Mouse (Mus musculus) midbrain, embryonic 14.5 days (tissue): ENCODE data around the gene Smarca1. TPM values are rescaled to one million over a fixed set of nuclear protein-coding genes. Genes with fewer than 3 reads are reported as not detected.

Source experiments
- ATAC-seq: fragments of 200-750 bp; cut with Nextera tagmentation; 2 replicates; pipeline ENCODE4 v1.8.0; 2017; ENCODE audit warnings: moderate number of reproducible peaks, moderate library complexity; ENCODE audit not compliant: low FRiP score, low TSS enrichment
- DNase-seq: peaks from one replicate; pipeline ENCODE4 v3.0.0-alpha.2; 2015
- H3K27ac ChIP-seq: fragments of 300-500 bp; sonication (generic); replicated peaks from 2 replicates; pipeline ENCODE4 v1.5.1; 2014; ENCODE audit warnings: mild to moderate bottlenecking, low read depth, low read length, moderate library complexity
- H3K27me3 ChIP-seq: fragments of 300-500 bp; sonication (generic); 2 replicates; pipeline ENCODE4 v1.6.1; 2014; ENCODE audit warnings: low read length, control low read depth, mixed read lengths; ENCODE audit not compliant: control insufficient read depth, insufficient read depth
- H3K36me3 ChIP-seq: fragments of 300-500 bp; sonication (generic); 2 replicates; pipeline ENCODE4 v1.6.1; 2014; ENCODE audit warnings: low read length, control low read depth; ENCODE audit not compliant: control insufficient read depth, insufficient read depth
- H3K4me1 ChIP-seq: fragments of 300-500 bp; sonication (generic); 2 replicates; pipeline ENCODE4 v1.6.1; 2014; ENCODE audit warnings: mild to moderate bottlenecking, antibody characterized with exemption, low read length, control low read depth; ENCODE audit not compliant: control insufficient read depth, insufficient read depth
- H3K4me2 ChIP-seq: fragments of 300-500 bp; sonication (generic); 2 replicates; pipeline ENCODE4 v1.6.1; 2014; ENCODE audit warnings: mild to moderate bottlenecking, low read length, moderate library complexity
- H3K4me3 ChIP-seq: fragments of 300-500 bp; sonication (generic); replicated peaks from 2 replicates; pipeline ENCODE4 v1.5.1; 2014; ENCODE audit warnings: low read depth, low read length
- H3K9ac ChIP-seq: fragments of 300-500 bp; sonication (generic); replicated peaks from 2 replicates; pipeline ENCODE4 v1.6.1; 2014; ENCODE audit warnings: mild to moderate bottlenecking, low read length, moderate library complexity
- H3K9me3 ChIP-seq: fragments of 300-500 bp; sonication (generic); 2 replicates; pipeline ENCODE4 v1.6.1; 2016; ENCODE audit warnings: low read length, control low read depth, mixed read lengths; ENCODE audit not compliant: control insufficient read depth
- WGBS: fragments of 180-500 bp; shearing (Covaris S2); extraction: QIAGEN DNeasy Blood & Tissue Kit; methylation state at CpG from one replicate; pipeline ENCODE4 v1.1.7; 2014; 5-methylcytosine and 5-hydroxymethylcytosine counted together
- polyA plus RNA-seq: library from polyadenylated mRNA; unstranded; fragments of >200 nt; fragmentation: Nextera tagmentation; extraction: Ambion mirVana; gene quantifications from 2 replicates; pipeline ENCODE4 v1.2.1, GENCODE M21; 2014

Smarca1 gene
- 36.3 and 50.4 TPM in 2 replicates for polyA plus RNA-seq

DNA sequence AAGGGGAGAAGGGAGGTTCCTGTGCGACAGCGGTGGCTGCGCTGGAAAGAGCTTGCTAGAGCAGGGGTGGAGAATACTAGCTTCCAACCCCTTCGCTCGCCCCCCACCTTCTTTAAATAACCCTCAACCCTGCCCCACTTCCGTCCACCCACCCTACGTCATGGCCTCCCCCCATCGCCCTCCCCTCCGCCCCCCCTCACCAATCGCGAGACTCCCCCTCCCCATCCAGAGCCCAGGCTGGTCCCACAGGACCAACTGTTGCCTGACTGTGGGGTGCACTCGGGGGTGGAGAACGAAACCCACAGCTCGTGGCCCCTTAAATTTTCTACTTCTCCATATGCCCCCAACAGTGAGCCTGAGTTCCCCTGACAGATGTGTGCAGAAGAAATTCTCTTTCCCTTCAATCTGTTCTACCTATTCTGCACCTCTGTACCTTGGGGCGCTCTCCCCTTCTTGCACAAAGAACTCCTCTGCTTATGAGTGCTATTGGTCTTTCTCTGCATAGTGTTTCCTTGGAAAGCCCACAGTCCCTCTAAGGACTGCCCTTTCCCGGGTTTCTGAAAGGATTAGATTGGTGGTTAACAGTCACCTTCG, at the start of gene Smarca1:
Gene Smarca1 (minus strand): TSS at position 544 of the 594 bp plus-strand sequence.
- DNase-seq: peak; percentile 65
- peak within 1 kb of the TSS; percentile 57 for H3K4me2 ChIP-seq

DNA sequence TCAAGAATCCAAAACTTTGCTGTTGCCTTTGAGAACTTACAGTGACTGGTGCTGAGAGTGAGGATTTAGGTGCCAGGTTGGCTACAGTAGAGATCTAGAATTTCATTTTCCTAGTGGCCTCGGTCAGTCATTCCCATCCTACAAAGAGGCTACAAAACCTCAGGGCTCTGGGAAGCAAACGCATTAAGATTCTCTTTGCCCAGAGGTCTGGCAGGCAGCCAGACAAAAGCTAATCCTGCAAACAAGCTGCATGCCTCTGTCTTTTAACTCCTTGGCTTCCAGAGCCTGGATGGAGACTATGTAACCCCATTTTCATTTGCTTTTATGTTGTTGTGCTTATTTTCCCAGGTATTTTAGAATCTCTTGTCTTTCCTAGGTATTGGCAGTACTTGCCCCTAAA, 45.0 kb upstream of the Smarca1 start:
- Histone ChIP-seq H3K36me3 (0 out of 2 replicates have a peak, but pooled peaks cover 4% of the 10 kb centered on the region), H3K4me1 (no peaks in the 10 kb centered on the region), H3K27ac (no peak overlapping the region; the same call in 1 of the 2 replicates), H3K9ac (no peak overlapping the region), H3K9me3 (no peaks in the 10 kb centered on the region), H3K27me3 (no peaks in the 10 kb centered on the region), H3K4me2 (no peak overlapping the region), H3K4me3 (no peak overlapping the region)
- WGBS: 19% methylated on average over 2 of the region's 2 CpGs
- DNase-seq: peak; percentile 88
- ATAC-seq: no peak; the same call in 1 of the 2 replicates

More for the DNA sequence above, at the start of gene Smarca1:
- no peaks in the 10 kb centered on the region for H3K9me3 ChIP-seq
- H3K36me3 ChIP-seq: no peaks in the 10 kb centered on the region
- H3K27ac ChIP-seq: peak within 1 kb of the TSS; percentile 89
- no peaks in the 10 kb centered on the region for H3K27me3 ChIP-seq
- no peaks in the 10 kb centered on the region for H3K4me1 ChIP-seq
- WGBS: 26% methylated on average over 15 of the region's 17 CpGs
- peak; percentile 80 for ATAC-seq
- peak within 1 kb of the TSS; percentile 73 for H3K9ac ChIP-seq
- H3K4me3 ChIP-seq: peak within 1 kb of the TSS; percentile 53

DNA sequence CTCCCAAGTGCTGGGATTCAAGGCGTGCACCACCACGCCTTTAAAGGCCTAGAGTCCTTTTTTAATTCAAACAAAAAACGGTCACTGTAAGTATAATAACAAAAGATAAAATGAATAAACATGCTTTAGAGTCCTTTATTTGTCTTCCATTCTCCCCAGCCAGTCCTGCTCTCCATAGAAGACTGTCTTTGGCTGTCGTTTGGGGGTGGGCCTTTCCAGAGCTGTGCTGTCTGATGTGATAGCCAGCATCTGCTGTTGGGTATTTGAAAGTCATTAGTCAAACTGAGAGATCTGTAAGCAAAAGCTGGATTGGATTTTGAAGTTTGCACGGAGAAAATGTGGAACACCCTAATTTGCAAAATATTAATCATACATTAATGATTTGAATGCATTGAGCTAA, 44.1 kb upstream of the Smarca1 start:
- no peak overlapping the region for H3K9ac ChIP-seq
- no peaks in the 10 kb centered on the region for H3K27me3 ChIP-seq
- DNase-seq (peak; percentile 1), ATAC-seq (no peak)
- H3K9me3 ChIP-seq: no peaks in the 10 kb centered on the region
- H3K4me2 ChIP-seq: no peak overlapping the region
- no peak overlapping the region for H3K4me3 ChIP-seq
- H3K36me3 ChIP-seq: 0 out of 2 replicates have a peak, but pooled peaks cover 4% of the 10 kb centered on the region
- 49% methylated on average over 5 of the region's 5 CpGs for WGBS
- no peak overlapping the region for H3K27ac ChIP-seq
- no peaks in the 10 kb centered on the region for H3K4me1 ChIP-seq

DNA sequence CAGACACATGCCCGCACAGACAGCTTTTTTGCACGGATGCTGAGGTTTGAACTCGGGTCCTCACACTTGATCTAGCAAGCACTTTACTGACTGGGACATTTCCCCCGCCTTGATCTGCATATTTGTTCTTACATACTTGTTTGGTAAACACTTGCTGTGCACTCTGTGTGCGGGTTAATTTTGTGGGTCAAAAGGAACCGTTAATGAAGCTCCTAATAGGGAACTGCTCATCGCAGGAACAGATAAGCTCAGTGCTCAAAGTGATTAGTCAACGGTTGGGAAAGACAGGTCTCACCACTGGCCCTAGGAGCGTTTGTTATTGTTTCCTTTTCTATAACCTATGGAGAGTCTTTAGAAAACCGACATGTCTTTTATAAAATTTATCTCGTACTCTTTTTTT, 41.6 kb upstream of the Smarca1 start:
- no peak overlapping the region for H3K9ac ChIP-seq
- 91% methylated on average over 11 of the region's 11 CpGs for WGBS
- no peak overlapping the region for H3K4me2 ChIP-seq

DNA sequence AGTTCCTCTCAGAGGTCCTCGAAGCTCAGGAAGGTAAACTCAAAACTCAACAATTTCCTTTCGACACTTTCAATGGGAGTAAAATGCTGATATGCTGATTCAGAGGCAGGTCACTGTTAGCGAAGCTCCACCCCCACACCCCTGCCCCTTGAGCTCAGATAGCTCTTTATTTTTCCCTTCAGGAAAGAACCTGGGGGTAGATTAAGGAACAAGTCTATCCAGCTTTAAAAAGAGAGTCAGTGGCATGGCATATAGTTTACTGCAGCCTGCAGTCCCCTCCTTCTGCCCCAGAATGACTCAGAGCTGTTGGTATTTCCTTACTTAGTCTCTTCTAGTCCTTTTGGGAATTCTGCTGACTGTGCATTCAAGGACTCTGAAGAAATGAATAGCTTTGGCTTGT, 37.7 kb upstream of the Smarca1 start:
- Histone ChIP-seq H3K27ac (no peak overlapping the region), H3K27me3 (no peaks in the 10 kb centered on the region), H3K36me3 (0 out of 2 replicates have a peak, but pooled peaks cover under 1% of the 10 kb centered on the region), H3K4me1 (no peaks in the 10 kb centered on the region), H3K4me3 (no peak overlapping the region), H3K4me2 (no peak overlapping the region), H3K9me3 (no peaks in the 10 kb centered on the region), H3K9ac (no peak overlapping the region)
- DNase-seq (no peak), ATAC-seq (no peak)
- 78% methylated on average over 3 of the region's 3 CpGs for WGBS

More for the DNA sequence above, 41.6 kb upstream of the Smarca1 start:
- Histone ChIP-seq H3K4me1 (no peaks in the 10 kb centered on the region), H3K4me3 (no peak overlapping the region), H3K27ac (no peak overlapping the region), H3K36me3 (0 out of 2 replicates have a peak, but pooled peaks cover 4% of the 10 kb centered on the region), H3K27me3 (no peaks in the 10 kb centered on the region), H3K9me3 (no peaks in the 10 kb centered on the region)
- ATAC-seq (no peak), DNase-seq (no peak)

DNA sequence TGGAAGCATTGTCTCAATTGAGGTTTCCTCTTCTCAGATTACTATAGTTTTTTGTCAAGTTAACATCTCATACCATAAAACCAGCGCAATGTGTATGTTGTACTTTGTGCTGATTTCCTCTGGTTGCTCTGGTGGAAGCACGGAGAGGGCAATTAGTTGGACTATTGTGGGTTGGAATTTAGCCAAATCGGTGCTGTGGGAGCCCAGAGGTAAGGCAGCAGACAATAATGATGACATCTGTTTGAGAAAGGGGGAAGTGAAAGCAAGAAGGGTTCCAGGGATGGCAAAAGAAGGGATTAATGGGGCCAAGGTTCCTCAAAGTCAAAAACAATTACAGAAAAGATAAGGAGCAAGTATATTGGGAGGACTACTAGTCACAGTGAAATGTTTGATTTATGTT, 35.2 kb upstream of the Smarca1 start:
- Histone ChIP-seq H3K9me3 (no peaks in the 10 kb centered on the region), H3K36me3 (no peaks in the 10 kb centered on the region), H3K27me3 (no peaks in the 10 kb centered on the region), H3K4me2 (no peak overlapping the region), H3K4me3 (no peak overlapping the region), H3K4me1 (no peaks in the 10 kb centered on the region), H3K9ac (no peak overlapping the region), H3K27ac (no peak overlapping the region)
- WGBS: 77% methylated on average over 3 of the region's 3 CpGs
- DNase-seq: no peak
- ATAC-seq: no peak

DNA sequence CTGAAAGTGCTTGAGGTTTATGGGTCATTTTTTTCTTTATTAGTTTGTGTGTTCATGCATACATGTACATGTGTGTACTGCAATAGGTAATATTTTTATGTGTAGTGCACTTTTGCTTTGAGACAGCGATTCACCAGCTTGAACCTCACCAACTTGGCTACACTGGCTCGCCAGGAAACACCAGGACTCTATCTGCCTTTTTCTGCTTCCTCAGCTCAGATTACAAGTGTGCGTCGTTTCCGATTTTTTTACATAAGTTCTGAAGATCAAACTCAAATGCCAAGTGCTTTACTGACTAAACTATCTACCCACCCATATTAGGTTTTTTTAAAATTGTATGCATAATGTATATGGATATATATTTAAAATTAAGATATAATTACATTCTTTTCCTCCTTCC, 27.8 kb upstream of the Smarca1 start:
- DNase-seq: no peak
- no peaks in the 10 kb centered on the region for H3K27me3 ChIP-seq
- WGBS: 90% methylated on average over 5 of the region's 5 CpGs
- H3K4me2 ChIP-seq: no peak overlapping the region
- no peak for ATAC-seq
- H3K9me3 ChIP-seq: no peaks in the 10 kb centered on the region
- H3K4me1 ChIP-seq: no peaks in the 10 kb centered on the region
- H3K9ac ChIP-seq: no peak overlapping the region
- no peak overlapping the region for H3K4me3 ChIP-seq
- H3K27ac ChIP-seq: no peak overlapping the region
- H3K36me3 ChIP-seq: no peaks in the 10 kb centered on the region

DNA sequence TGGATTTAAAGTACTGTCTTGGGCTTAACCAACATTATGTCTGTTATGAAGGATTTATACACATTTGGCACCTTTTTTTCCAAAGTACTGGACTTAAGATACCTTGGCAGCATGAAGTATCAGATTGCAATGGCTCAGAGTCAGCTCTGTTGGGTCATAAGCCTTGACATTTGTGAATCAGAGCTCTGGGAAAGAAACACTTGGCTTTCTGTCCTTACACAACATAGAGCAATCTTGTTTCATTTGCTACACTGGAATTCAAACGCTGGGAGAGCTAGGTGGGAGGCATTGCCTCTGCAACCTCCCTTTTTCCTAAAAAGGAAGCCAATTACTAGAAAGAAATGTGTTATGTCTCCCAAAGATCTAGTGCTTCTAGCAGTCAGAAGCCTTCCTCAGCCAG, 24.1 kb upstream of the Smarca1 start:
- no peaks in the 10 kb centered on the region for H3K27me3 ChIP-seq
- 73% methylated on average over 1 of the region's 1 CpGs for WGBS
- no peaks in the 10 kb centered on the region for H3K9me3 ChIP-seq
- no peak for DNase-seq
- no peak overlapping the region for H3K27ac ChIP-seq
- H3K4me3 ChIP-seq: no peak overlapping the region
- H3K4me2 ChIP-seq: no peak overlapping the region
- no peaks in the 10 kb centered on the region for H3K4me1 ChIP-seq
- H3K36me3 ChIP-seq: no peaks in the 10 kb centered on the region
- ATAC-seq: no peak
- H3K9ac ChIP-seq: no peak overlapping the region

DNA sequence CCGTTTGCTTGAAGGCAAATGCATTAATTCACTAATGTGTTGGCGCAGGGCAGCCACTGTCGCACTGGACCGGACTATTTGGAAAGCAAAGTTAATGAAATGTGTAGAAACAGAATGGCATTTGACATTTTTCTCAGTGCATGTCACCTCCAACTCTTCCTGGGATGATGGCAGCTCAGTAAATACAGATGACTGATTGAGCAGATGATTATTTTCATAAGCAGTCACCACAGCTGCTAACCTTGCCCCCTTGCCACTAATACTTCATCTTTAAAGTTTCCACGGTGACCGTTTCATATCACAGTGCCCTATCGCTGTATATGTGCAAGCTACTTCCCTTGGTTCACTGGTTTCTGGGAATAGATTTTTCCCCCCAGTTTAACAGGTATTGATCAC, 20.8 kb upstream of the Smarca1 start:
- no peaks in the 10 kb centered on the region for H3K36me3 ChIP-seq
- H3K4me3 ChIP-seq: peak overlapping the region; percentile 58; the same call in 1 of the 2 replicates
- DNase-seq: no peak
- H3K27ac ChIP-seq: no peak overlapping the region
- peak overlapping the region; percentile 55 for H3K4me2 ChIP-seq
- H3K4me1 ChIP-seq: no peaks in the 10 kb centered on the region
- no peaks in the 10 kb centered on the region for H3K9me3 ChIP-seq
- ATAC-seq: no peak
- H3K9ac ChIP-seq: no peak overlapping the region
- no peaks in the 10 kb centered on the region for H3K27me3 ChIP-seq
- WGBS: 79% methylated on average over 7 of the region's 7 CpGs
